Mouse (Mus musculus): ENCODE results near the gene Acvr1.

- no peak for TF ChIP-seq POLR2A (IDR thresholded peaks at IDR 0.05; ENCODE audit: insufficient read depth, low read length)
- TF ChIP-seq CTCF (IDR thresholded peaks at IDR 0.05; ENCODE audit: low read depth, low read length), result no peak
- TF ChIP-seq EP300 (IDR thresholded peaks at IDR 0.05; ENCODE audit: insufficient read depth, low read depth, low read length), result no peak
Observed at GRCm38 (mm10) chr2:58350657-58351056, 216.3 kb downstream of the Acvr1 start.
